Mouse (Mus musculus) heart, postnatal 10 days (tissue): ENCODE results near the gene Tvp23a. TPM values are rescaled to one million over a fixed set of nuclear protein-coding genes. Genes with fewer than 3 reads are reported as not detected.
A peak's percentile ranks its signal among the peaks of the same experiment; 100 is the strongest.

Source experiments
- DNase-seq, 2 experiments: peaks; one replicate each; pipeline ENCODE4 v3.0.0; 2021
- intact Hi-C: fragments of 180-260 bp; cut with DNase I; formaldehyde crosslinking; loops from one replicate; pipeline ENCODE4 v1.15.1; 2025
- total RNA-seq, 2 experiments: library from RNA; stranded (reverse); gene quantifications; 2 replicates each; pipeline ENCODE4 v1.2.3; 2021

Tvp23a gene
- total RNA-seq, 2 experiments from 2014 or later, result 0.93 to 0.99 TPM

- intact Hi-C loops, result no loop called here
- no peak for DNase-seq
Measured at GRCm38 (mm10) chr16:10454583-10454974, 7.4 kb upstream of the Tvp23a start.

- no peak for DNase-seq
- intact Hi-C loops, result no loop called here
Measured at GRCm38 (mm10) chr16:10453872-10454582, 6.9 kb upstream of the Tvp23a start.

GRCm38 (mm10) chr16:10452445-10452896, 5.3 kb upstream of the Tvp23a start:
- intact Hi-C loops, result no loop called here

GRCm38 (mm10) chr16:10451906-10452305, 4.7 kb upstream of the Tvp23a start:
- no peak for DNase-seq
- intact Hi-C loops, result no loop called here

More at GRCm38 (mm10) chr16:10452445-10452896, 5.3 kb upstream of the Tvp23a start:
- peak; percentile 77 to 80 for DNase-seq

GRCm38 (mm10) chr16:10448931-10449330, 1.8 kb upstream of the Tvp23a start:
- intact Hi-C loops, result no loop called here
- DNase-seq, result no peak

GRCm38 (mm10) chr16:10447781-10448180, 619 bp upstream of the Tvp23a start:
- DNase-seq, result no peak
- intact Hi-C loops, result no loop called here

GRCm38 (mm10) chr16:10446573-10447263, 444 bp downstream of the Tvp23a start:
- DNase-seq, result no peak
- intact Hi-C loops, result no loop called here

GRCm38 (mm10) chr16:10443723-10444122, 3.4 kb downstream of the Tvp23a start:
- intact Hi-C loops, result no loop called here
- no peak for DNase-seq

- DNase-seq, result no peak
- intact Hi-C loops, result no loop called here
Measured at GRCm38 (mm10) chr16:10441761-10442160, 5.4 kb downstream of the Tvp23a start.

- DNase-seq, result no peak
- intact Hi-C loops, result no loop called here
Measured at GRCm38 (mm10) chr16:10441328-10441727, 5.8 kb downstream of the Tvp23a start.

- intact Hi-C loops, result no loop called here
- no peak for DNase-seq
Measured at GRCm38 (mm10) chr16:10438055-10438454, 9.1 kb downstream of the Tvp23a start.

- no peak for DNase-seq
- intact Hi-C loops, result no loop called here
Measured at GRCm38 (mm10) chr16:10436166-10436565, 11.0 kb downstream of the Tvp23a start.

- no peak for DNase-seq
- intact Hi-C loops, result no loop called here
Measured at GRCm38 (mm10) chr16:10433344-10433743, 13.8 kb downstream of the Tvp23a start.

- no peak for DNase-seq
- intact Hi-C loops, result no loop called here
Measured at GRCm38 (mm10) chr16:10432387-10432786, 14.8 kb downstream of the Tvp23a start.

- intact Hi-C loops, result no loop called here
- no peak for DNase-seq
Measured at GRCm38 (mm10) chr16:10431911-10432310, 15.3 kb downstream of the Tvp23a start.

- intact Hi-C loops, result no loop called here
- DNase-seq, result no peak
Measured at GRCm38 (mm10) chr16:10420447-10421054, 26.6 kb downstream of the Tvp23a start.

GRCm38 (mm10) chr16:10417723-10418259, 29.4 kb downstream of the Tvp23a start:
- intact Hi-C loops, result loop anchor here (2.0 kb wide), 1 partner anchor 103 kb away; no protein-coding TSS in a partner anchor
- no peak for DNase-seq

GRCm38 (mm10) chr16:10416866-10417265, 30.3 kb downstream of the Tvp23a start:
- intact Hi-C loops, result loop anchor here (2.0 kb wide), 1 partner anchor 104 kb away; no protein-coding TSS in a partner anchor
- DNase-seq, result no peak

GRCm38 (mm10) chr16:10415976-10416375, 31.2 kb downstream of the Tvp23a start:
- DNase-seq, result peak; percentile 23 to 50
- intact Hi-C loops, result loop anchor here (2.0 kb wide), 1 partner anchor 105 kb away; no protein-coding TSS in a partner anchor

- intact Hi-C loops, result loop anchor here (5.0 kb wide), 1 partner anchor 130 kb away; the partner anchor contains the start of gene Dexi
- DNase-seq, result peak; percentile 96
Measured at GRCm38 (mm10) chr16:10411764-10412746, 35.1 kb downstream of the Tvp23a start, which contains the start of gene Nubp1. Gene Nubp1 (plus strand): TSS chr16:10411948.
